Mouse (Mus musculus): ENCODE results near the gene Ccdc152.

The Ccdc152 gene

GRCm38 (mm10) chr15:3303426-3303825 lies at the start of gene Ccdc152:
Gene Ccdc152 (minus strand): TSS chr15:3303526.
- no peak for DNase-seq (ENCODE audit: low read depth)

- DNase-seq (ENCODE audit: low read depth), result no peak
Measured at GRCm38 (mm10) chr15:3349306-3350064, 46.2 kb upstream of the Ccdc152 start.

DNA sequence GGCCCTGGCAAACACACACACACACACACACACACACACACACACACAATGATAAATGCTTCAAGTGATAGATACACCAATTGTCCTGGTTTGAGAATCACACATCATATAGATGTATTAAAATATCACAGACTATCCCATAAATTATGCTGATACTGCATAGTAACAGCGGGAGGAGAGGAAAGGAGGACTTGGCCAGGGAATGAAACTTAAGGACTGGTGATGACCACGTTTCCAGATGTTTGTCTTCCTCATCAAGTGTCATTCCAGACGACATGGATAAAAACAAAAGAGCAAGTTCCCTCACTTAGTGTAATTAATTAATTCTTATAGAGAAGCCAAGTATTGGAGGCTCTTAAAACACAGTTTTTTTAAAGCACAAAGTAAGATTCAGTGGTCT lies 43.4 kb upstream of the Ccdc152 start:
- DNase-seq (ENCODE audit: low read depth), result no peak

GRCm38 (mm10) chr15:3344555-3344954 lies 41.2 kb upstream of the Ccdc152 start:
- no peak for DNase-seq (ENCODE audit: low read depth)

DNA sequence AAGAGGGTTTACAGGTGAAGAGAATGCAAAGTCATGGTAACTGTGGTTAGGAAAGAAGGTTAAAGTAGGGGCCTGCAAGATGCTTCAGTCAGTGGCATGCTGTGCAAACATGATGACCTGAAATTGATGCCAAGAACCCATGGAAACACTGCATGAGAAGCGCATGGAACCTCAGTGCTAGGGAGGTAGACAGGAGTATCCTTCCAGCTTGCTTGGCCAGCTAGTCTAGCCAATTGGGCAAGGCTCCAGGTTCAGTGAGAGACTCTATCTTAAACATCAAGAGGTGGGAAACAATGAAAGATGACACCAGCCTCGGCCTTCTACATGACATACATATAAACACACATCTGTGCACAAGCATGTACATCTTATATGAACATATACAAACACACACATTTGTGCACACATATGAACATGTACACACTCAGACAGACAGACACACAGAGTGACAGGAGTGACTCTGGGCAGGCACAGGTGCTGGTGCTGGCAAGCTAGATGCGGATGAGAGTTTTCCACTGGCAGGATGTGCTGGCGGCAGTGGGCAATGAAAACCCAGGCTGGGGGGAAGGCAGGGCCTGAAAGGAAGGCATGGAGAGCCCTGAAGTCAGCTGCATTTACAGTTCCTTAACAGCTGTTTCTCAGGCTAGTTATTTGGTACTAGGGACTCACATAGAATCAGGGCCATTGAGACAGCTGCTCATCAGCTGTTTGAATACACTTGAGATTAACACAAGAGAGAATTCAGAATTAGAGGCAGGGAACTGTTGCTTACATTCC lies 38.7 kb upstream of the Ccdc152 start:
- DNase-seq (ENCODE audit: low read depth), result no peak

- DNase-seq (ENCODE audit: low read depth), result no peak
Measured at GRCm38 (mm10) chr15:3339847-3340246, 36.5 kb upstream of the Ccdc152 start.

GRCm38 (mm10) chr15:3332517-3332916 lies 29.2 kb upstream of the Ccdc152 start:
- no peak for DNase-seq (ENCODE audit: low read depth)

DNA sequence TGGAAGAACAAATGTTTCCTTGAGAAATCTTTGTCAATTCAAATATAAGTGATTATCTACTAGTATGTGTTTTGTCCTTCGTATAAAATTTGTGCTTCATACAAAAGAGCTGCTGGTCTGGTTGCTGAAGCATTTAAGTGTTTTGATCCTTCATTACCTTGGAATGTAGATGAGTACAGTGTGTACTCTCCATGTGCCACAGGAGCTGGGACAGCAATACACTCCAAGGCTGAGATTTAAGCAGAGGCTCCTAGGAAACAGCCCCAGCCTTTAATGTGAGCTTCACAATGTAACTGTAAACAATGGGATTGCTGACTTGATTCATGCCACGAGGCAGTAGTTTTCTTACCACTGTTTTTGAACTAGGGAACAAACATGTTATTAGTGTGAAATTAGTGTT lies 28.5 kb upstream of the Ccdc152 start:
- no peak for DNase-seq (ENCODE audit: low read depth)

DNA sequence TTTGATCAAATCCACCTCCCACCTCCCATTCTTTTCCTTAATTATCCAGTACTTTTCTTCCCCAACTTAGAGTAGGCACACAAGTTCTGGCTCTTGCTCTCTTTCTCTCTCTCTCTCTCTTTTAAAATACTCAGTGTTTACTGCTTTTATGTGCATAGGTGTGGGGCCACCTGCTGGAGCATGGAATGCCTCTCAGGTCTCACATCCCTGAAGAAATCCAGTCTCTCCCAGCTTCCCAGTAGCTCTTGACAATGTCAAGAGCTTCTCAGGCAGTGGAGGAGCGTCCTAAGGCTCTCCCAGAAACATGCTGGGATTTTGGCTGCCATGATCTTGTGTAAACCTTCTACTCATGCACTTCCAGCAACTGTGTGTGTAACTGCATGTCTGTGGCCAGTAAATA lies 27.0 kb upstream of the Ccdc152 start:
- no peak for DNase-seq (ENCODE audit: low read depth)

DNA sequence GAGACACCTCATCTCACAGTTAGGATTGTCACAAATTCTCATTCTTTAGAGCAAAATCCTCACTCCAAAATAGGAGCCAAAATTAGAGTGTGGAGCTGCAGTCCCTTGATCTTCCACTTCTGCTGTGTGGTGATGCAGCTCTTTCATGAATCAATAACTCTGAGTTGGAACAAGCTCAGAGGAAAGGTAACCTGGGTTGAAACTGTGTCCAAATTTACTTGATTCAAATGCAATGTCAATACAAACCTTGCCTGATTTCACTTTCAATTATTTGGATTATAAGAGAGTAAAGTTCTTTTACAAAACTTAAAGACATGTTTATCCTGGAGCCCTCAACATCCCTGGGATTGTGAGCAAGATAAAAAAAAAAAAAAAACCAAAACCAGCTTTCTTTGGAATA lies 19.7 kb upstream of the Ccdc152 start:
- no peak for DNase-seq (ENCODE audit: low read depth)

- DNase-seq (ENCODE audit: low read depth), result no peak
Measured at GRCm38 (mm10) chr15:3319929-3320328, 16.6 kb upstream of the Ccdc152 start.

DNA sequence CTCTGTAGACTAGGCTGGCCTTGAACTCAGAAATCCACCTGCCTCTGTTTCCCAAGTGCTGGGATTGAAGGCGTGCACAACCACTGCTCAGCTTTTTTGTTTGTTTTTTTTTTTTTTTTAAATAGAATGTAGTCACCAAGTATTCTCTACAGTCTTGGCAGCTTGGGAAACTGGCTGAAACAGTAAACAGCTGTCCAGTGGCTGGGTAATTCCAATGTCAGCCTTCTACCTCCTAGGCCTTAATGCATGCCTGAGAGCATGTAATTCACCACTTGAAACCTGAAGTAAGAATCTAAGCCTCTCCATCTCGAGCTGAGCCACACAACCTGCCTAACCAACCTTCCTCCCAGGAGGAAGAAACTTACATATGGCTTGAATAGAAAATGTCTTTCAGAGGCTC lies 13.3 kb upstream of the Ccdc152 start:
- DNase-seq (ENCODE audit: low read depth), result no peak

GRCm38 (mm10) chr15:3312937-3313336 lies 9.6 kb upstream of the Ccdc152 start:
- DNase-seq (ENCODE audit: low read depth), result no peak

- DNase-seq (ENCODE audit: low read depth), result no peak
Measured at GRCm38 (mm10) chr15:3309856-3310255, 6.5 kb upstream of the Ccdc152 start.

DNA sequence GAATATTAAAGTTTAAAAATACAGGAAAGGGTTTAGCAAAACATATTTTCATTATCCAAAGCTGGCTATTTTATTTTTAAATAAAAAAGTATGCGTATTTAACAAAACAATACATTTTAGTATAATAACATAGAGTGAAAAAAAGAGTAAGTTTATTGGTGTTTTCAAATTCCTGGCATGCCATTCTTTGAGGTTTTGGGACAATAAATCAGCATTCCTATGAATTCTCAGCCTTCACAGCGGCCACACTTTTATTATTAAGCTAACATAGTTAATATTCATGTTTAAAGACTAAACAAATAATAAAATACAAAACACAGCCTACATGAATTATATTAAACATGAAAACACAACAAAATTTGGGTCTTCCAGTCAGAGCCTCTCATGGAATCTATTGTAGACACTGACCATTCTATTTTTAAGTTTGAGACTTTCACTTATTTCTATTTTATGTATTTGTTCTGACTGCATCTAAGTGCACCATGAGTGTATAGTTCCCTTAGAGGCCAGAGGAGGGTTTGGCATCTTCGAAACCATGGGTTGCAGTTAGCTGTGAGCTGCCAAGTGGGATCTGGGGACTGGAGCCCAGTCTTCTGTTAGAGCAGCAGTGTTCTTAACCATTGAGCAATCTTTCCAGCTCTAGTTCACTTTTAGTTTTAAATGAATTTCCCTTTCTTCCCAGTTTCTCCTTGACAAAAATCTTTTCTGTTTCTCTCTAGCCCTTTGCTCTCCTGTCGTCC lies 2.8 kb downstream of the Ccdc152 start:
- no peak for DNase-seq (ENCODE audit: low read depth)

DNA sequence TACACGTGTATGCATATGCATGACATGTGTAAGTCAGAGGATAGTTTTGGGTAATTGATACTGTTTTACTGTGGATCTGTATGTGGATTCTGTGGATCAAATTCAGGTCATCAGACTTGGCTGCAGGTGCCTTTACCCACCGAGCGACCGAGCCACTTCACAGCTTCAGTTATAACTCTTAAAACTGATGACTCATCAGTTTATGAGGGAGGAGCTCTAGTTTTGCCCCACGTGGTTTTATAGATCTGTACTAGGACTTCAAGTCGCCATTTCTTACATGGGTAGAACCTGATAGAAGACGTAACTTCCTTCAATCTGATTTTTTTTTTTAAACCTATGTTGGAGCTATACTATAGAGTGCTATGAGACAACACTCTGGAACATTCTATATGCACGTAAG lies 5.7 kb downstream of the Ccdc152 start:
- DNase-seq (ENCODE audit: low read depth), result no peak

- DNase-seq (ENCODE audit: low read depth), result no peak
Measured at GRCm38 (mm10) chr15:3295986-3296385, 7.3 kb downstream of the Ccdc152 start.

- DNase-seq (ENCODE audit: low read depth), result no peak
Measured at GRCm38 (mm10) chr15:3293477-3293876, 9.8 kb downstream of the Ccdc152 start.

- no peak for DNase-seq (ENCODE audit: low read depth)
Measured at GRCm38 (mm10) chr15:3290435-3290834, 12.9 kb downstream of the Ccdc152 start.

DNA sequence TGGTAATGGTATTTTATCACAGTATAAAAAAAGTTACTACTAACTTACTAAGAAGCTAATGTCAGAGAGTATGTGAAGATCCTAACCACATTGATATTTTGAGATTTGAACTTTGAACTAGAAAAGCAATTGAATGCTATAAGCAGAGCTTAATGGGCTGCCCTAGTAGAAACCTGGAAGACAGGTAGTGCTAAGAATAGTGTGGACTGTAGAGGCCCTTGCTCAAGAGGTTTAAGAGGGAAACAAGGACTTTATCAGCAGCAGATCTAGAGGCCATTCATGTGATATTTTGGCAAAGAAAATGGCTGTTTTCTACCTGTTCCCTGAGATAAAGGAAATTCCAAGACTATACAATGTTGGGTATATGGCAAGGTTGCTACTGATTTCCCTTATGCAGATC lies 17.3 kb downstream of the Ccdc152 start:
- DNase-seq (ENCODE audit: low read depth), result no peak

GRCm38 (mm10) chr15:3281737-3282136 lies 21.6 kb downstream of the Ccdc152 start:
- DNase-seq (ENCODE audit: low read depth), result no peak

- no peak for DNase-seq (ENCODE audit: low read depth)
Measured at GRCm38 (mm10) chr15:3281216-3281615, 22.1 kb downstream of the Ccdc152 start.

GRCm38 (mm10) chr15:3279242-3279641 lies 24.1 kb downstream of the Ccdc152 start:
- DNase-seq (ENCODE audit: low read depth), result no peak

Data from induced T-regulatory cell, adult 2 months (primary cell).